Mouse (Mus musculus): ENCODE measurements at regions not wholly inside any gene's neighbourhood (a gene's known extent, or its start where the extent isn't known, plus 50 kb on each side); places are given as distances from the start of the nearest gene placed in this dataset.

GRCm38 (mm10) chr4:98200701-98201100 is 182.4 kb downstream of the Tm2d1 start:
- DNase-seq (ENCODE audit: low spot score): no peak

- DNase-seq (ENCODE audit: low spot score): no peak
These were observed 192.8 kb downstream of the Tm2d1 start for GRCm38 (mm10) chr4:98190318-98190717.

- DNase-seq (ENCODE audit: low spot score): peak; percentile 31
These were observed 193.2 kb downstream of the Tm2d1 start for GRCm38 (mm10) chr4:98189894-98190293.

GRCm38 (mm10) chr4:98188944-98189343 is 194.2 kb downstream of the Tm2d1 start:
- no peak for DNase-seq (ENCODE audit: low spot score)

GRCm38 (mm10) chr4:98187038-98187437 is 196.1 kb downstream of the Tm2d1 start:
- DNase-seq (ENCODE audit: low spot score): no peak

GRCm38 (mm10) chr4:98182053-98182355 is 201.1 kb downstream of the Tm2d1 start:
- no peak for DNase-seq (ENCODE audit: low spot score)

- DNase-seq (ENCODE audit: low spot score): no peak
These were observed 201.7 kb downstream of the Tm2d1 start for GRCm38 (mm10) chr4:98181185-98182052.

DNA sequence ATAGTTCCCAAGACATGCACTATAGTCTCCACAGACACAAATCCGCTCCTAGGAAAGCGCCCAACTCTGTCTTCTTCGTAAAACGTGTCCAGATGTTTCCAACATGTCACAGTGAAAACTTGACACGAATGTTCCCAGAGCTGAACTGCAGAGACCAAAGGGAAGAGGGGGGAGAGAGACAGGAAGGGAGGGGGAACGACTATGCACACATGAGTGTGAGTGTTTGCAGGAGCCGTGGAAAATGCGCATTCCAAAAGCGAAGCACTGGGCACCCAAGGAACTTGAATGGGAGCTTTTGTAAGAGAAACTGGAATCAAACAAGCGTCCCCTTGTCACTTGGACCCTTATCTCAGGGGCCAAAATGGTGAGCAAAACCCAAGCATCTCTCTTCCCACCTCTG is 202.8 kb downstream of the Tm2d1 start:
- DNase-seq (ENCODE audit: low spot score): no peak

All from spleen, adult 12 weeks (tissue).